Mouse (Mus musculus): ENCODE results near the gene Ube2e1. TPM values are rescaled to one million over a fixed set of nuclear protein-coding genes. Genes with fewer than 3 reads are reported as not detected.

Ube2e1 gene
- polyA plus RNA-seq, 1 experiment from 2014 or later, result 74.9 TPM

DNA sequence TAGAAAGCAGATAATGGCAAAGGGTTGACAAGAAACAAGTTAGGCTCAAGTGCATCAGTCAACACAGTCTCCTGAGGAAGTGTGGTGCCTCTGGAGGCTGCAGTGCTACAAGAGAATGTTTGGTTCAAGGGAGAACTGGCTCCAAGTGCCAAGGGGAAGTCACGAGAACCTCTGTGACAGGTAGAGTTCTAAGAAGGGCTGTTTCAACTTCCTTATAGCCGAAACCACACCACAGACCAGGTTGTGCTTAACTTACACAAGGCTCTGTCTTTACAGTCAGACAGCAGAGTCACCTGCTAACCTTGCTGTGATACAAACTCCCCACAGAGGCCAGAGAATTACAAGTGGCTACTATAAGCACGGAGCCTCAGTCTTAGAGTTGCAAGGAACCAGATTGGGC is 30.1 kb downstream of the Ube2e1 start:
- ATAC-seq (ENCODE audit: insufficient number of reproducible peaks, low FRiP score, low TSS enrichment, low read depth) (no peak), DNase-seq (ENCODE audit: low spot score) (no peak)
- no peaks in the 10 kb centered on the region for H3K36me3 ChIP-seq (ENCODE audit: control insufficient read depth, insufficient read depth, low read length)
- no peak overlapping the region for H3K4me3 ChIP-seq (ENCODE audit: low read depth, low read length)
- H3K4me1 ChIP-seq (ENCODE audit: control insufficient read depth, insufficient read depth, low read length), result no peaks in the 10 kb centered on the region
- no peak overlapping the region for H3K27ac ChIP-seq (replicated peaks; ENCODE audit: low read depth, low read length)
- WGBS, result 87% methylated on average over 3 of the region's 3 CpGs
- H3K27me3 ChIP-seq (ENCODE audit: control insufficient read depth, insufficient read depth, low read length), result no peaks in the 10 kb centered on the region
- no peaks in the 10 kb centered on the region for H3K9me3 ChIP-seq (ENCODE audit: control insufficient read depth, low read length)
- H3K4me2 ChIP-seq (ENCODE audit: low read depth, severe bottlenecking), result no peak overlapping the region
- H3K9ac ChIP-seq (ENCODE audit: low read length), result no peak overlapping the region

DNA sequence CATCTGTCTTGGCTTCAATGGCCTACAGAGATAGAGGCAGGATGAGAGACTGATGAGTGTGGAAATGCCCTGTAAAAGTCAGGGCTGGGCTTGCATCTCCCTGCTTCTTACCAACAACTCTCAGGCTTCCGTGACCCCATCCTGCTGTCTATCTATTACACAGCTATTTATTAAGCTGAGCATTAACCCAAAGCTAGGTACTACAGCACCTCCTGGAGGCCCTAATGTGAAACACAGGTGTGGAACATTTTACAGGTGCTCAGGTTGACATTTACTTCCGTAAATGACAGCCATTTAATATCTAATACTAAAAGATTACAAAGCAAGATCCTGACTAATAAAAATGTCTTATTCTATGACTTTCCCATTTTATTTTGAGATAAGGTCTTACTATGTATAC is 31.0 kb downstream of the Ube2e1 start:
- no peaks in the 10 kb centered on the region for H3K27me3 ChIP-seq (ENCODE audit: control insufficient read depth, insufficient read depth, low read length)
- H3K4me2 ChIP-seq (ENCODE audit: low read depth, severe bottlenecking), result no peak overlapping the region
- H3K9me3 ChIP-seq (ENCODE audit: control insufficient read depth, low read length), result no peaks in the 10 kb centered on the region
- H3K27ac ChIP-seq (replicated peaks; ENCODE audit: low read depth, low read length), result no peak overlapping the region
- DNase-seq (ENCODE audit: low spot score) (no peak), ATAC-seq (ENCODE audit: insufficient number of reproducible peaks, low FRiP score, low TSS enrichment, low read depth) (no peak)
- H3K36me3 ChIP-seq (ENCODE audit: control insufficient read depth, insufficient read depth, low read length), result no peaks in the 10 kb centered on the region
- 90% methylated on average over 2 of the region's 2 CpGs for WGBS
- no peak overlapping the region for H3K4me3 ChIP-seq (ENCODE audit: low read depth, low read length)
- no peak overlapping the region for H3K9ac ChIP-seq (ENCODE audit: low read length)
- no peaks in the 10 kb centered on the region for H3K4me1 ChIP-seq (ENCODE audit: control insufficient read depth, insufficient read depth, low read length)

DNA sequence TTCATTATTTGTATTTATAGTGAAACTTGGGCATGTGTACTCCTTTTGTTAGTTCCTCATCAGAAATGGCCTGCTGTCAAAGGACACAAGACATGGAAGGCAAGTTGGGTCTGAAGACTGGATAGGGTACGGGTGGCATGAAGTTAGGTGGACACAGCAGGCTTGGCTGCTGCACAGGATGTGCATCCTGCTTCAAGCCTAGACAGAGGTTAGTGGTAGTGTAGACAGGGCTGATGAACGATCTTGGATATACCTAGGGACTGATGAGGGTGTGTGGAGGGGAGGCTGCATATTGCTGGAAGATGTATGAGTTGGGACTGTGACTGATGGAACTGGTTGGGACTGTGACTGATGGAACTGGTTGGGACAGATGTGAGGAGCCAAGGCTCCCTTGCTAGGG is 32.8 kb downstream of the Ube2e1 start:
- Histone ChIP-seq H3K4me2 (ENCODE audit: low read depth, severe bottlenecking) (no peak overlapping the region), H3K4me3 (ENCODE audit: low read depth, low read length) (no peak overlapping the region), H3K36me3 (ENCODE audit: control insufficient read depth, insufficient read depth, low read length) (no peaks in the 10 kb centered on the region), H3K27me3 (ENCODE audit: control insufficient read depth, insufficient read depth, low read length) (no peaks in the 10 kb centered on the region), H3K9me3 (ENCODE audit: control insufficient read depth, low read length) (no peaks in the 10 kb centered on the region), H3K27ac (replicated peaks; ENCODE audit: low read depth, low read length) (no peak overlapping the region), H3K9ac (ENCODE audit: low read length) (no peak overlapping the region), H3K4me1 (ENCODE audit: control insufficient read depth, insufficient read depth, low read length) (no peaks in the 10 kb centered on the region)
- ATAC-seq (ENCODE audit: insufficient number of reproducible peaks, low FRiP score, low TSS enrichment, low read depth), result no peak
- 91% methylated on average over 2 of the region's 2 CpGs for WGBS
- DNase-seq (ENCODE audit: low spot score), result no peak

DNA sequence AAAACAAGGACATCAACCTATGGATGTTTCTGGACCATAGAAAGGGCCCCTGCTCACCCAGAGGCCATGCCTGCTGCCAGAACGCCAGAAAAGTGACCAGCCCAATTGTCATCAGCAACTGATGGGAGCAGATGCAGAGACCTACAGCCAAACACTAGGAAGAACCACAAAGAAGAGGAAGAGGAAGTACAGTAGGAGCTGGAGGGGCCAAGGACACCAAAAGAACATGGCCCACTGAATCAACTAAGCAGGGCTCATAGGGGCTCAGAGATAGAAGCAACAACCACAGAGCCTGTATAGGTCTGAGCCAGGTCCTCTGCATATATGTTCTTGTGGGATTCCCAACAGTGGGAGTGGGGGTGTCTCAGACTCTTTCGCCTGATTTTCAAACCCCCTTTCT is 34.2 kb downstream of the Ube2e1 start:
- 95% methylated on average over 2 of the region's 2 CpGs for WGBS
- no peak overlapping the region for H3K4me2 ChIP-seq (ENCODE audit: low read depth, severe bottlenecking)
- no peaks in the 10 kb centered on the region for H3K9me3 ChIP-seq (ENCODE audit: control insufficient read depth, low read length)
- DNase-seq (ENCODE audit: low spot score), result no peak
- no peak overlapping the region for H3K4me3 ChIP-seq (ENCODE audit: low read depth, low read length)
- H3K36me3 ChIP-seq (ENCODE audit: control insufficient read depth, insufficient read depth, low read length), result no peaks in the 10 kb centered on the region
- no peaks in the 10 kb centered on the region for H3K27me3 ChIP-seq (ENCODE audit: control insufficient read depth, insufficient read depth, low read length)
- ATAC-seq (ENCODE audit: insufficient number of reproducible peaks, low FRiP score, low TSS enrichment, low read depth), result no peak
- no peak overlapping the region for H3K27ac ChIP-seq (replicated peaks; ENCODE audit: low read depth, low read length)
- H3K4me1 ChIP-seq (ENCODE audit: control insufficient read depth, insufficient read depth, low read length), result no peaks in the 10 kb centered on the region
- H3K9ac ChIP-seq (ENCODE audit: low read length), result no peak overlapping the region

DNA sequence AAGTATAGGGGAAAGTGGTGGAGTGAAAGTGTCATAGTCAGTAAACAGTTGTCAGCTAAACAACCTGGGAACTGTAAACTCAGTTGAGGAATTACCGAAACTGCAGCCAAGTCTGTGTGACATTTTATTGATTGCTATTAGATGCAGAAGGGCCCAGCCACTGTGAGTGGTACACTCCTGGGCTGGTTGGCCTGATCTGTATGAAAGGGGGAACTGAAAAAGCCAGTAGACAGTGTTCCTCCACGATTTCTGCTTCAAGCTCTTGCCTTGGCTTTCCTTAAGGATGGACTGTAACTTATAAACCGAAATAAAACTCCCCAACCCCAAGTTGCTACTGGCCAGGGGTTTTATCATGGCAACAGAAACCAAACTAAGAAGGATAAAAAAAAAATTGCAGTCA is 39.1 kb downstream of the Ube2e1 start:
- H3K4me2 ChIP-seq (ENCODE audit: low read depth, severe bottlenecking), result no peak overlapping the region
- WGBS, result 81% methylated on average over 3 of the region's 3 CpGs

DNA sequence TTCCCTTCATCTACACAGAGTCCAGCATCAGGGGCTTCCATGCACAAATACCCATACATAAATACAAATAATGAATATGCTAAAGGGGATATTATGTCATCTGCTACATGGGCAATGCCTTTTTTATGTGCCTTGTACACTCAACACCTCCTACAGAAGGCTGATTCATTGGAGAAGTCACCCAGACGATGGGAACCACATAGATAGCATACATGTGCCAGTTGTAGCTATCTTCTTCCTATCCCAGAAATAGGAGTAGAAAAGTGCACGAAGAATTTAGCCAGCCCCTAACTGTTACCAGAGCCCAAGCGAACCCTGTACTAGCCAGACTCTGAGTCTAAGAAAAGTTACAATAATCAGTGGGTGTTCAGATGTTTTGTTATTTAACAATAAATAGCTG is 39.5 kb downstream of the Ube2e1 start:
- Histone ChIP-seq H3K4me2 (ENCODE audit: low read depth, severe bottlenecking) (no peak overlapping the region), H3K27me3 (ENCODE audit: control insufficient read depth, insufficient read depth, low read length) (no peaks in the 10 kb centered on the region), H3K27ac (replicated peaks; ENCODE audit: low read depth, low read length) (no peak overlapping the region), H3K9ac (ENCODE audit: low read length) (no peak overlapping the region), H3K4me3 (ENCODE audit: low read depth, low read length) (no peak overlapping the region), H3K36me3 (ENCODE audit: control insufficient read depth, insufficient read depth, low read length) (no peaks in the 10 kb centered on the region), H3K9me3 (ENCODE audit: control insufficient read depth, low read length) (no peaks in the 10 kb centered on the region), H3K4me1 (ENCODE audit: control insufficient read depth, insufficient read depth, low read length) (no peaks in the 10 kb centered on the region)
- no peak for DNase-seq (ENCODE audit: low spot score)
- WGBS, result 87% methylated on average over 3 of the region's 3 CpGs
- ATAC-seq (ENCODE audit: insufficient number of reproducible peaks, low FRiP score, low TSS enrichment, low read depth), result no peak

More for the DNA sequence above, 39.1 kb downstream of the Ube2e1 start:
- no peak overlapping the region for H3K9ac ChIP-seq (ENCODE audit: low read length)
- no peak for DNase-seq (ENCODE audit: low spot score)
- no peak for ATAC-seq (ENCODE audit: insufficient number of reproducible peaks, low FRiP score, low TSS enrichment, low read depth)
- no peaks in the 10 kb centered on the region for H3K27me3 ChIP-seq (ENCODE audit: control insufficient read depth, insufficient read depth, low read length)
- H3K36me3 ChIP-seq (ENCODE audit: control insufficient read depth, insufficient read depth, low read length), result no peaks in the 10 kb centered on the region
- H3K4me3 ChIP-seq (ENCODE audit: low read depth, low read length), result no peak overlapping the region
- H3K9me3 ChIP-seq (ENCODE audit: control insufficient read depth, low read length), result no peaks in the 10 kb centered on the region
- no peaks in the 10 kb centered on the region for H3K4me1 ChIP-seq (ENCODE audit: control insufficient read depth, insufficient read depth, low read length)
- H3K27ac ChIP-seq (replicated peaks; ENCODE audit: low read depth, low read length), result no peak overlapping the region

DNA sequence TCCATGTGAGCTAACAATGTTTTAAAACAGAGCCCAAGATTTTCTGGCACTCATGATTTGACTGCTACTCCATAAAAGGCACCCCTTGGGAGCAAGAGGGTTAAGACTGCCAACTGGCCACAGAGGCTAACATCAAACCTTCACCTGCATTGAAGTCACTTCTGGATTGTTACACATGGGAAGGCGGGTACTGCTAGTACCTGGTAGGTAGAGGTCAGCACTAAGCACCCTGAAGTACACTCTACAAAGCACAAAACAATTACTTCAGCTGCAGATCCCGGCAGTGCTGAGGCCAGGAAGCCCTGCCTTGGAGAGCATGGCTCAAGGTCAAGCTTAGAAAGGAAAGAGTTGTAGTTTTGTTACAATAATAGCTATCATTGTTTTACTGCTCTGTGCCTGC is 44.3 kb downstream of the Ube2e1 start:
- no peak for ATAC-seq (ENCODE audit: insufficient number of reproducible peaks, low FRiP score, low TSS enrichment, low read depth)
- Histone ChIP-seq H3K4me3 (ENCODE audit: low read depth, low read length) (no peak overlapping the region), H3K4me2 (ENCODE audit: low read depth, severe bottlenecking) (no peak overlapping the region), H3K27me3 (ENCODE audit: control insufficient read depth, insufficient read depth, low read length) (no peaks in the 10 kb centered on the region), H3K27ac (replicated peaks; ENCODE audit: low read depth, low read length) (no peak overlapping the region), H3K4me1 (ENCODE audit: control insufficient read depth, insufficient read depth, low read length) (no peaks in the 10 kb centered on the region), H3K36me3 (ENCODE audit: control insufficient read depth, insufficient read depth, low read length) (peaks cover under 1% of the 10 kb centered on the region; the same call in 1 of the 2 replicates), H3K9me3 (ENCODE audit: control insufficient read depth, low read length) (no peaks in the 10 kb centered on the region), H3K9ac (ENCODE audit: low read length) (no peak overlapping the region)
- WGBS, result 82% methylated on average over 2 of the region's 2 CpGs
- DNase-seq (ENCODE audit: low spot score), result no peak

DNA sequence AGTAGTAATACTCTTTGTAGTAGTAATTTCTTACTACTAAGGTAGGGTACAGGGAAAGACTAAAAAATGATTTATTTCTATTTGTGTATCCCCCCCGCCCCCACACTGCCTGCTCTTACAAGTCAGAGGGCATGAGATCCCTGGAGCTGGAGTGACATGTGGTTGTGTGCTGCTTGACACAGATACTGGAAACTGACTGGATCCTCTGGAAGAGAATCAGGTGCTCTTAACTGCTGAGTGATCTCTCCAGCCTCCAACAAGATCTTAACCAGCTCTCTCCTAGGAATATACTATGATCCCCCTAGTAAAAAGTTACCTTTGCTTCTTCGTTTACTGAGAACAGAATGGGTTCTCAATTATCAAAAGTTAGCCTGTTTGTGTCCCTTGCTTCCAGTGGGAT is 45.2 kb downstream of the Ube2e1 start:
- 89% methylated on average over 2 of the region's 2 CpGs for WGBS

DNA sequence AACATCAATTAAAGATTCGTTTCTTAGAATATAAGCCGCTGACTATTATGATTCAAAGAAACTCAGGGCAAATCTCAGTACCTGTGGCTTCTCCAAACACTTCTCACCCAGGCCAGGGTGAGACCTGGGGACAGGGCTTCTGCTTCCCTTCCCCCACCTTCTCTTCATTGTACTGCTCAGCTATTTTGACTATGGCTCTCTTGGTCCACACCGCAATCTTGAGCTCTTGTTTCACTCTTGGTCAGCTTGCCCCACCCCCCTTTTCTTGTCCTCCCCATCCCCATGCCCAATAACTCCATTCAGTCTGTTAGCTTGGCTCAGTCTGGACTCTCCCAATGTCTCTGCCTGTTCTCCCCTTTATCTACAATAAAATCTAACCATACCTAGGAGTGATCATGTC is 46.2 kb downstream of the Ube2e1 start:
- WGBS, result 87% methylated on average over 3 of the region's 3 CpGs
- H3K4me3 ChIP-seq (ENCODE audit: low read depth, low read length), result no peak overlapping the region

More for the DNA sequence above, 45.2 kb downstream of the Ube2e1 start:
- no peaks in the 10 kb centered on the region for H3K4me1 ChIP-seq (ENCODE audit: control insufficient read depth, insufficient read depth, low read length)
- peaks cover 3% of the 10 kb centered on the region; the same call in 1 of the 2 replicates for H3K36me3 ChIP-seq (ENCODE audit: control insufficient read depth, insufficient read depth, low read length)
- no peaks in the 10 kb centered on the region for H3K27me3 ChIP-seq (ENCODE audit: control insufficient read depth, insufficient read depth, low read length)
- H3K4me2 ChIP-seq (ENCODE audit: low read depth, severe bottlenecking), result no peak overlapping the region
- DNase-seq (ENCODE audit: low spot score) (no peak), ATAC-seq (ENCODE audit: insufficient number of reproducible peaks, low FRiP score, low TSS enrichment, low read depth) (no peak)
- no peak overlapping the region for H3K27ac ChIP-seq (replicated peaks; ENCODE audit: low read depth, low read length)
- no peak overlapping the region for H3K4me3 ChIP-seq (ENCODE audit: low read depth, low read length)
- no peaks in the 10 kb centered on the region for H3K9me3 ChIP-seq (ENCODE audit: control insufficient read depth, low read length)
- no peak overlapping the region for H3K9ac ChIP-seq (ENCODE audit: low read length)

More for the DNA sequence above, 46.2 kb downstream of the Ube2e1 start:
- Histone ChIP-seq H3K27me3 (ENCODE audit: control insufficient read depth, insufficient read depth, low read length) (no peaks in the 10 kb centered on the region), H3K4me1 (ENCODE audit: control insufficient read depth, insufficient read depth, low read length) (no peaks in the 10 kb centered on the region), H3K4me2 (ENCODE audit: low read depth, severe bottlenecking) (no peak overlapping the region), H3K9ac (ENCODE audit: low read length) (no peak overlapping the region), H3K36me3 (ENCODE audit: control insufficient read depth, insufficient read depth, low read length) (peaks cover 3% of the 10 kb centered on the region; the same call in 1 of the 2 replicates), H3K9me3 (ENCODE audit: control insufficient read depth, low read length) (no peaks in the 10 kb centered on the region), H3K27ac (replicated peaks; ENCODE audit: low read depth, low read length) (no peak overlapping the region)
- DNase-seq (ENCODE audit: low spot score), result no peak
- no peak for ATAC-seq (ENCODE audit: insufficient number of reproducible peaks, low FRiP score, low TSS enrichment, low read depth)

Measured in limb, embryonic 11.5 days (tissue).